Mouse (Mus musculus) mouse embryonic stem cell (cell line): ENCODE data around the gene Man1c1.

Source experiments
- in situ Hi-C, 2 experiments: fragments of 300-500 bp; cut with MboI; formaldehyde crosslinking; loops; 1 replicate in 1 of 2; 3 replicates in 1 of 2; pipeline ENCODE4 v1.14.3; 2019 to 2020; ENCODE audit warnings: low sequenced_read_pairs in 2 of 2, low pct_unique_long_range_greater_than_20kb in 1 of 2, mixed read lengths in 1 of 2; ENCODE audit not compliant: unreplicated experiment in 1 of 2

The Man1c1 gene

GRCm38 (mm10) chr4:134514309-134514930 lies 189.7 kb downstream of the Man1c1 start:
- in situ Hi-C loops, result no loop called here

- in situ Hi-C loops, result no loop called here
Measured at GRCm38 (mm10) chr4:134512798-134513197, 191.3 kb downstream of the Man1c1 start.

GRCm38 (mm10) chr4:134511730-134512129 lies 192.4 kb downstream of the Man1c1 start:
- in situ Hi-C loops, result no loop called here
